Mouse (Mus musculus) kidney, embryonic 16.5 days (tissue): ENCODE results near the gene Arhgap10. TPM values are rescaled to one million over a fixed set of nuclear protein-coding genes. Genes with fewer than 3 reads are reported as not detected.

Source experiments
- ATAC-seq: fragments of 200-750 bp; cut with Nextera tagmentation; 2 replicates; pipeline ENCODE4 v1.8.0; 2017; ENCODE audit warnings: moderate TSS enrichment; ENCODE audit not compliant: low FRiP score, low TSS enrichment
- H3K27ac ChIP-seq: fragments of 300-500 bp; sonication (generic); 2 replicates; pipeline ENCODE4 v1.5.1; 2014; ENCODE audit warnings: low read length
- H3K27me3 ChIP-seq: fragments of 300-500 bp; sonication (generic); 2 replicates; pipeline ENCODE4 v1.6.1; 2014; ENCODE audit warnings: low read length, control low read depth, mixed read lengths; ENCODE audit not compliant: insufficient read depth
- H3K36me3 ChIP-seq: fragments of 300-500 bp; sonication (generic); 2 replicates; pipeline ENCODE4 v1.6.1; 2014; ENCODE audit warnings: low read length, control low read depth, mixed read lengths; ENCODE audit not compliant: insufficient read depth
- H3K4me1 ChIP-seq: fragments of 300-500 bp; sonication (generic); 2 replicates; pipeline ENCODE4 v1.6.1; 2014; ENCODE audit warnings: low read length, control low read depth, mixed read lengths; ENCODE audit not compliant: insufficient read depth
- H3K4me2 ChIP-seq: fragments of 300-500 bp; sonication (generic); replicated peaks from 2 replicates; pipeline ENCODE4 v1.6.1; 2014; ENCODE audit warnings: low read depth, low read length
- H3K4me3 ChIP-seq: fragments of 300-500 bp; sonication (generic); 2 replicates; pipeline ENCODE4 v1.5.1; 2014; ENCODE audit warnings: mild to moderate bottlenecking, low read length
- H3K9ac ChIP-seq: fragments of 300-500 bp; sonication (generic); replicated peaks from 2 replicates; pipeline ENCODE4 v1.6.1; 2014; ENCODE audit warnings: low read length
- H3K9me3 ChIP-seq: fragments of 300-500 bp; sonication (generic); 2 replicates; pipeline ENCODE4 v1.6.1; 2016; ENCODE audit warnings: low read length, control low read depth
- WGBS: fragments of 180-500 bp; shearing (Covaris S2); extraction: QIAGEN DNeasy Blood & Tissue Kit; methylation state at CpG from one replicate; pipeline ENCODE4 v1.1.7; 2014; 5-methylcytosine and 5-hydroxymethylcytosine counted together
- polyA plus RNA-seq: library from polyadenylated mRNA; unstranded; fragments of >200 nt; fragmentation: Nextera tagmentation; extraction: Ambion mirVana; gene quantifications from 2 replicates; pipeline ENCODE4 v1.2.1, GENCODE M21; 2015

The Arhgap10 gene
- polyA plus RNA-seq, 1 experiment from 2014 or later = 36.0 TPM

- peak; percentile 13; the same call in 1 of the 2 replicates for ATAC-seq
- WGBS = 68% methylated on average over 12 of the region's 12 CpGs
- no peaks in the 10 kb centered on the region for H3K27me3 ChIP-seq
- H3K4me3 ChIP-seq = no peak overlapping the region
- no peaks in the 10 kb centered on the region for H3K9me3 ChIP-seq
- H3K9ac ChIP-seq = no peak overlapping the region
- no peaks in the 10 kb centered on the region for H3K36me3 ChIP-seq
- no peak overlapping the region for H3K4me2 ChIP-seq
- H3K4me1 ChIP-seq = peaks cover 37% of the 10 kb centered on the region
- no peak overlapping the region for H3K27ac ChIP-seq
These were observed 39.4 kb downstream of the Arhgap10 start for GRCm38 (mm10) chr8:77478155-77478912.

DNA sequence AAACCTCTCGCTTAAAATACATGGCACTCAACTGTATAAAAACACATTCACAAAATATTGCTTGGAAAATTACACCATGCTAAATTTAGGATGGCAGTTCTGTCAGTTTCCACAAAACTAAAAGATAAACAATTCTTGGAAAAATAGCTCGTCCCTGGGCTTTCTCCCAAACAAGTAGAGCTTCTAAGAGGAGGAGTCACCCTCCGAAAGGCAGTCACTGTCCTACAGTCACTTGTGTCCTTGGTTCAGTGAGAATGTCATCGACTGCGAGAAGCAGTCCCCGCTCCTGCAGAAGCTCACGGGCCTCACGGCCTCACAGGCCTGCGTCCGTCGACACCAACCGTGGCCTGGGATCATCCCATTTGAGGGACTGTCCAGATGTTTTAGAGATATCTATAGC is 40.1 kb downstream of the Arhgap10 start:
- H3K27me3 ChIP-seq = no peaks in the 10 kb centered on the region
- peaks cover 39% of the 10 kb centered on the region for H3K4me1 ChIP-seq
- no peak overlapping the region for H3K9ac ChIP-seq
- H3K36me3 ChIP-seq = no peaks in the 10 kb centered on the region
- ATAC-seq = no peak
- no peak overlapping the region for H3K4me3 ChIP-seq
- no peak overlapping the region for H3K4me2 ChIP-seq
- no peaks in the 10 kb centered on the region for H3K9me3 ChIP-seq
- H3K27ac ChIP-seq = no peak overlapping the region
- WGBS = 73% methylated on average over 12 of the region's 12 CpGs

GRCm38 (mm10) chr8:77474614-77475013 is 43.1 kb downstream of the Arhgap10 start:
- Histone ChIP-seq H3K4me3 (no peak overlapping the region), H3K9me3 (no peaks in the 10 kb centered on the region), H3K9ac (no peak overlapping the region), H3K36me3 (no peaks in the 10 kb centered on the region), H3K27me3 (no peaks in the 10 kb centered on the region), H3K4me1 (peaks cover 29% of the 10 kb centered on the region), H3K27ac (no peak overlapping the region), H3K4me2 (no peak overlapping the region)
- ATAC-seq = no peak
- 84% methylated on average over 5 of the region's 5 CpGs for WGBS

DNA sequence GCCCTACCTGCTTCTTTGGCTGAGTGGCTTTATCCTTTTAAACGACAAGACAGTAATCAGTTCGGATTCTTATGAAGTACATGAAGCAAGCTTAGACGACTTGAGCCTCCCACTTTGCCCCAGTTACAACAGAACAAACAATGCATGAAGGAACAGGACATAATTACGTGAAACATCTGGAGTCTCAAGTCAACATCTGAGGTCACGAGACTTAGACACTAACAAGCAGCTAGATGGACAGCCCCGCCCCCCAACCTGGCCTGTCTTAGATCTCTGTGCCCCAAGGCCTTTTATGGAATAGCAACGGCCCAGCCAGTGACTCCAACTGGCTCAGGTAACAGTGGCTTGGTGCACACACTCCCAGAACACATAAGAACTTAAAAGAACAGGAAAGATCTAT is 44.0 kb downstream of the Arhgap10 start:
- Histone ChIP-seq H3K9me3 (no peaks in the 10 kb centered on the region), H3K4me1 (peaks cover 24% of the 10 kb centered on the region), H3K27me3 (no peaks in the 10 kb centered on the region), H3K4me3 (no peak overlapping the region), H3K36me3 (no peaks in the 10 kb centered on the region), H3K27ac (peak overlapping the region; percentile 48), H3K4me2 (no peak overlapping the region), H3K9ac (no peak overlapping the region)
- 21% methylated on average over 7 of the region's 7 CpGs for WGBS
- ATAC-seq = no peak

DNA sequence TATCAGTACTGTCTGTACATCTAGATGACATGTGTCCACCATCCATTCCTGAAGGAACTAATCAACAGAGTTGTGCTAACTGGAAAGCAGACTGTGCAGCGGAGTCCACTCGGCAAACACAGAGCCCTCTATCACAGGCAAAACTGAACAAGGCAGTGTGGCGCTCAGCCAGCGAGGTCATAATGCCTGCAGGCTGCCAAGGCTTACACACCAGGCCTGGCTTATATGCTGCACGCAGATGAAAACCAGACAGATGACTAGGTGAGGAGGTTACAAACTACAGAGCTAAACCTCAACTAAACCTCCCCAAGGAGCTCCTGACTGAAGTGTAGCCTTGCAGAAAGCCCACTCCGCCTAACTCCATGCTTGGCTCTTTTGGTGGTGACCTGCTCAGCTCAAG is 44.4 kb downstream of the Arhgap10 start:
- Histone ChIP-seq H3K27me3 (no peaks in the 10 kb centered on the region), H3K27ac (peak overlapping the region; percentile 48), H3K9ac (no peak overlapping the region), H3K36me3 (no peaks in the 10 kb centered on the region), H3K4me3 (no peak overlapping the region), H3K9me3 (no peaks in the 10 kb centered on the region), H3K4me1 (peaks cover 20% of the 10 kb centered on the region), H3K4me2 (no peak overlapping the region)
- 59% methylated on average over 6 of the region's 6 CpGs for WGBS
- no peak for ATAC-seq

GRCm38 (mm10) chr8:77461392-77461791 is 56.4 kb downstream of the Arhgap10 start:
- Histone ChIP-seq H3K36me3 (no peaks in the 10 kb centered on the region), H3K4me1 (no peaks in the 10 kb centered on the region; the same call in 1 of the 2 replicates), H3K4me2 (no peak overlapping the region), H3K9ac (no peak overlapping the region), H3K9me3 (no peaks in the 10 kb centered on the region), H3K27me3 (no peaks in the 10 kb centered on the region), H3K4me3 (no peak overlapping the region), H3K27ac (no peak overlapping the region)
- 88% methylated on average over 6 of the region's 6 CpGs for WGBS
- no peak for ATAC-seq

GRCm38 (mm10) chr8:77460363-77460762 is 57.4 kb downstream of the Arhgap10 start:
- H3K4me1 ChIP-seq = no peaks in the 10 kb centered on the region; the same call in 1 of the 2 replicates
- no peak overlapping the region for H3K9ac ChIP-seq
- H3K27ac ChIP-seq = no peak overlapping the region
- no peaks in the 10 kb centered on the region for H3K36me3 ChIP-seq
- 81% methylated on average over 2 of the region's 2 CpGs for WGBS
- no peaks in the 10 kb centered on the region for H3K9me3 ChIP-seq
- no peaks in the 10 kb centered on the region for H3K27me3 ChIP-seq
- H3K4me2 ChIP-seq = no peak overlapping the region
- no peak for ATAC-seq
- no peak overlapping the region for H3K4me3 ChIP-seq

DNA sequence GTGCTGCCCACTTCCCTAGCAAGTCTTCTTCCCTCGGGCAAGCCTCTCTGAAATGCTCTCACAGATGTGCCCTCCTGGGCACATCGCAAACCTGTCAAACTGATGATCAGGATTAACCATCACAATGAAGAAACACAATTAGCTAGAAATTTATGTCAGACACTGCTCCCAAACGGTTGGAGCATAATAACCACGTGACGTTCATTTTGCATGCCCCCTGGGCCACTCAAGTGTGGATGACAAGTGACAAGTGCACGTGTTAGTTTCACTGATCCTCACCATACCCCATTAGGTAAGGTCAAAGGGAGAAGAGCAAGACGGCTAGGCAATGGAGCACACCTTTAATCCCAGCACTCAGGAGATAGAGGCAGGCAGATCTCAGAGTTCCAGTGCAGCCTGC is 58.1 kb downstream of the Arhgap10 start:
- WGBS = 29% methylated on average over 7 of the region's 7 CpGs
- H3K36me3 ChIP-seq = no peaks in the 10 kb centered on the region
- 0 out of 2 replicates have a peak, but pooled peaks have one; percentile 39 for ATAC-seq
- H3K9ac ChIP-seq = no peak overlapping the region
- H3K27me3 ChIP-seq = no peaks in the 10 kb centered on the region
- H3K9me3 ChIP-seq = no peaks in the 10 kb centered on the region
- no peak overlapping the region for H3K4me2 ChIP-seq
- no peak overlapping the region for H3K27ac ChIP-seq
- H3K4me3 ChIP-seq = no peak overlapping the region
- no peaks in the 10 kb centered on the region; the same call in 1 of the 2 replicates for H3K4me1 ChIP-seq

DNA sequence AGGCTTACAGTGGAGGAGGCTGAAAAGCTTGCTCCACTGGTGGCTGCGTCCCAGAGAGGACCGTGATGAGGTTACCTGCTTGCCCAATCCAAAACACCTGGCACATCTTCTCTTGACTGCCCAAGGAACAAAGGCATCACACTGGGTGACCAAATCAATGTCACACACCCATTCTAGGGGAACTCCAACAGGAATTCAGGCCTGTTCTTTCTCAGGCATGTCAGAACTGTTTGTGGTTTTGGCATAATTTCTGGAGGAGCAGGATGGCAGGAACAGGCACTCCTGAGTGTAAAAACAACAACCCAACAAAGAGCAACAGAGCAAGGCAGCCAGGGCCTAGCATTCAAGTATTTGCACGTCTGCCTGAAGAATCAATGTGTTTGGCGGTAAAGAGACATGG is 59.2 kb downstream of the Arhgap10 start:
- Histone ChIP-seq H3K36me3 (no peaks in the 10 kb centered on the region; the same call in 1 of the 2 replicates), H3K4me2 (no peak overlapping the region), H3K27ac (no peak overlapping the region), H3K4me1 (no peaks in the 10 kb centered on the region; the same call in 1 of the 2 replicates), H3K27me3 (no peaks in the 10 kb centered on the region), H3K9me3 (no peaks in the 10 kb centered on the region), H3K9ac (no peak overlapping the region), H3K4me3 (no peak overlapping the region)
- WGBS = 92% methylated on average over 4 of the region's 4 CpGs
- no peak for ATAC-seq

DNA sequence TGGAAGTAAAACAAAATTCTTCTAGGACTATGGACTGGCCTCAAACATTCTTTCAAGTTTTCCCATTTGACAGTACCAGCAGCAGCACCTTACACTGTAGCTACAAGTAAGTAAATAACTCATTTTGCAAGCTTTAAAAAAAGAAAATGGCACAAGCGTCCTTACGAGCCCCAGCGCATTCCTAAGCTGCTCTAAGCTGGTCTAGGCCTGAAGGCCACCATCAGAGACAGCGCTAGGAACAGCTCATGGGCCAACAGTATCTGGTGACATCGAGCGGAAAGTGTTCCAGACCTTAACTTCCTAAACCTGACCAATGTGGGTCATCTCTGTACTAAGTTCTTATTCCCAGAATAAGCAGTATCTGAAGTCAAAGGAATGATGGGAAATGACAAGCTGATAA is 61.5 kb downstream of the Arhgap10 start:
- WGBS = 95% methylated on average over 6 of the region's 6 CpGs
- Histone ChIP-seq H3K9ac (no peak overlapping the region), H3K4me2 (no peak overlapping the region), H3K27me3 (no peaks in the 10 kb centered on the region), H3K4me3 (no peak overlapping the region), H3K36me3 (peaks cover 2% of the 10 kb centered on the region), H3K27ac (no peak overlapping the region), H3K9me3 (peaks cover 7% of the 10 kb centered on the region), H3K4me1 (no peaks in the 10 kb centered on the region; the same call in 1 of the 2 replicates)
- no peak for ATAC-seq
